Mouse (Mus musculus) liver, embryonic 11.5 days (tissue): ENCODE data around the gene Lrch3. TPM values are rescaled to one million over a fixed set of nuclear protein-coding genes. Genes with fewer than 3 reads are reported as not detected.

Experiments
- ATAC-seq: fragments of 200-750 bp; cut with Nextera tagmentation; replicated peaks from 2 replicates; pipeline ENCODE4 v1.8.0; 2017; ENCODE audit warnings: moderate number of reproducible peaks, mild to moderate bottlenecking, moderate TSS enrichment, moderate library complexity; ENCODE audit not compliant: low FRiP score
- DNase-seq: peaks from one replicate; pipeline ENCODE4 v3.0.0-alpha.2; 2017; ENCODE audit warnings: low spot score
- H3K27ac ChIP-seq: fragments of 300-500 bp; sonication (generic); 2 replicates; pipeline ENCODE4 v1.5.1; 2014; ENCODE audit warnings: mild to moderate bottlenecking, low read depth, low read length, control low read depth
- H3K27me3 ChIP-seq: fragments of 300-500 bp; sonication (generic); replicated peaks from 2 replicates; pipeline ENCODE4 v1.6.1; 2014; ENCODE audit warnings: low read length, mixed read lengths; ENCODE audit not compliant: control insufficient read depth, insufficient read depth
- H3K36me3 ChIP-seq: fragments of 300-500 bp; sonication (generic); 2 replicates; pipeline ENCODE4 v1.6.1; 2014; ENCODE audit warnings: mild to moderate bottlenecking, low read length, moderate library complexity, mixed read lengths; ENCODE audit not compliant: control insufficient read depth, insufficient read depth
- H3K4me1 ChIP-seq: fragments of 300-500 bp; sonication (generic); replicated peaks from 2 replicates; pipeline ENCODE4 v1.6.1; 2014; ENCODE audit warnings: low read length, mixed read lengths; ENCODE audit not compliant: control insufficient read depth, insufficient read depth
- H3K4me2 ChIP-seq: fragments of 300-500 bp; sonication (generic); 2 replicates; pipeline ENCODE4 v1.6.1; 2014; ENCODE audit warnings: mild to moderate bottlenecking, control low read depth, moderate library complexity
- H3K4me3 ChIP-seq: fragments of 300-500 bp; sonication (generic); 2 replicates; pipeline ENCODE4 v1.5.1; 2014; ENCODE audit warnings: low read depth, low read length, control low read depth
- H3K9ac ChIP-seq: fragments of 300-500 bp; sonication (generic); 2 replicates; pipeline ENCODE4 v1.6.1; 2014; ENCODE audit warnings: low read depth, low read length, control low read depth
- H3K9me3 ChIP-seq: fragments of 300-500 bp; sonication (generic); 2 replicates; pipeline ENCODE4 v1.6.1; 2016; ENCODE audit warnings: low read length, inconsistent platforms, mixed read lengths; ENCODE audit not compliant: control insufficient read depth
- WGBS: fragments of 180-500 bp; shearing (Covaris S2); extraction: QIAGEN DNeasy Blood & Tissue Kit; methylation state at CpG from one replicate; pipeline ENCODE4 v1.1.7; 2014; 5-methylcytosine and 5-hydroxymethylcytosine counted together
- polyA plus RNA-seq: library from polyadenylated mRNA; unstranded; fragments of >200 nt; fragmentation: Nextera tagmentation; extraction: Ambion mirVana; gene quantifications from 2 replicates; pipeline ENCODE4 v1.2.1, GENCODE M21; 2014

Gene Lrch3
- polyA plus RNA-seq, 1 experiment from 2014 or later, result 15.9 TPM

- Histone ChIP-seq H3K27me3 (no peaks in the 10 kb centered on the region), H3K9me3 (no peaks in the 10 kb centered on the region), H3K36me3 (no peaks in the 10 kb centered on the region), H3K4me3 (peak overlapping the region; percentile 95), H3K4me2 (peak overlapping the region; percentile 93), H3K9ac (peak overlapping the region; percentile 84; the same call in 1 of the 2 replicates), H3K27ac (no peak overlapping the region), H3K4me1 (peaks cover 9% of the 10 kb centered on the region)
- no peak for DNase-seq
- ATAC-seq, result no peak
- WGBS, result 31% methylated on average over 9 of the region's 9 CpGs
Observed at GRCm38 (mm10) chr16:32876831-32877230, 37.1 kb upstream of the Lrch3 start.

GRCm38 (mm10) chr16:32877343-32878156 is 36.4 kb upstream of the Lrch3 start, which contains the start of the genes Fyttd1 and Rubcn:
Gene Fyttd1 (plus strand): TSS chr16:32877500.
Gene Rubcn (minus strand): TSS chr16:32877766.
- no peaks in the 10 kb centered on the region for H3K27me3 ChIP-seq
- H3K27ac ChIP-seq, result peak within 1 kb of the TSS; percentile 61
- peak within 1 kb of the TSS; percentile 95 for H3K4me3 ChIP-seq
- DNase-seq, result peak; percentile 93
- ATAC-seq, result peak; percentile 96
- H3K36me3 ChIP-seq, result no peaks in the 10 kb centered on the region
- H3K4me1 ChIP-seq, result peaks cover 9% of the 10 kb centered on the region
- peak within 1 kb of the TSS; percentile 93 for H3K4me2 ChIP-seq
- no peaks in the 10 kb centered on the region for H3K9me3 ChIP-seq
- peak within 1 kb of the TSS; percentile 84 for H3K9ac ChIP-seq
- under 1% methylated on average over 75 of the region's 83 CpGs for WGBS

GRCm38 (mm10) chr16:32878157-32878598 is 35.7 kb upstream of the Lrch3 start:
- WGBS, result 1% methylated on average over 32 of the region's 34 CpGs
- Histone ChIP-seq H3K27me3 (no peaks in the 10 kb centered on the region), H3K4me2 (peak overlapping the region; percentile 93), H3K4me1 (peaks cover 9% of the 10 kb centered on the region), H3K36me3 (no peaks in the 10 kb centered on the region), H3K9me3 (no peaks in the 10 kb centered on the region), H3K9ac (peak overlapping the region; percentile 84), H3K27ac (peak overlapping the region; percentile 61), H3K4me3 (peak overlapping the region; percentile 95)
- ATAC-seq (peak; percentile 26), DNase-seq (peak; percentile 54)

- peaks cover 9% of the 10 kb centered on the region for H3K4me1 ChIP-seq
- 80% methylated on average over 14 of the region's 14 CpGs for WGBS
- DNase-seq (no peak), ATAC-seq (no peak)
- no peaks in the 10 kb centered on the region for H3K9me3 ChIP-seq
- H3K4me2 ChIP-seq, result peak overlapping the region; percentile 93
- H3K9ac ChIP-seq, result no peak overlapping the region
- no peaks in the 10 kb centered on the region for H3K36me3 ChIP-seq
- H3K4me3 ChIP-seq, result peak overlapping the region; percentile 95; the same call in 1 of the 2 replicates
- H3K27me3 ChIP-seq, result no peaks in the 10 kb centered on the region
- no peak overlapping the region for H3K27ac ChIP-seq
Observed at GRCm38 (mm10) chr16:32878972-32879926, 34.7 kb upstream of the Lrch3 start.

GRCm38 (mm10) chr16:32881538-32881937 is 32.4 kb upstream of the Lrch3 start:
- peaks cover 4% of the 10 kb centered on the region; the same call in 1 of the 2 replicates for H3K36me3 ChIP-seq
- no peak overlapping the region for H3K4me2 ChIP-seq
- ATAC-seq (no peak), DNase-seq (no peak)
- H3K27ac ChIP-seq, result no peak overlapping the region
- no peaks in the 10 kb centered on the region for H3K9me3 ChIP-seq
- 85% methylated on average over 7 of the region's 7 CpGs for WGBS
- no peak overlapping the region for H3K4me3 ChIP-seq
- no peak overlapping the region for H3K9ac ChIP-seq
- peaks cover 9% of the 10 kb centered on the region for H3K4me1 ChIP-seq
- H3K27me3 ChIP-seq, result no peaks in the 10 kb centered on the region

- Histone ChIP-seq H3K27me3 (no peaks in the 10 kb centered on the region), H3K4me1 (no peaks in the 10 kb centered on the region), H3K4me3 (no peak overlapping the region), H3K27ac (no peak overlapping the region), H3K9me3 (no peaks in the 10 kb centered on the region), H3K9ac (no peak overlapping the region), H3K4me2 (no peak overlapping the region), H3K36me3 (peaks cover 13% of the 10 kb centered on the region; the same call in 1 of the 2 replicates)
- ATAC-seq, result no peak
- DNase-seq, result no peak
- 92% methylated on average over 7 of the region's 7 CpGs for WGBS
Observed at GRCm38 (mm10) chr16:32887996-32888395, 25.9 kb upstream of the Lrch3 start.

- ATAC-seq (no peak), DNase-seq (no peak)
- no peak overlapping the region for H3K27ac ChIP-seq
- no peaks in the 10 kb centered on the region for H3K4me1 ChIP-seq
- H3K9me3 ChIP-seq, result no peaks in the 10 kb centered on the region
- no peaks in the 10 kb centered on the region for H3K27me3 ChIP-seq
- H3K4me3 ChIP-seq, result no peak overlapping the region
- H3K4me2 ChIP-seq, result no peak overlapping the region
- no peak overlapping the region for H3K9ac ChIP-seq
- 67% methylated on average over 2 of the region's 2 CpGs for WGBS
- H3K36me3 ChIP-seq, result peaks cover 13% of the 10 kb centered on the region; the same call in 1 of the 2 replicates
Observed at GRCm38 (mm10) chr16:32889881-32890280, 24.0 kb upstream of the Lrch3 start.

GRCm38 (mm10) chr16:32896126-32896525 is 17.8 kb upstream of the Lrch3 start:
- Histone ChIP-seq H3K9me3 (no peaks in the 10 kb centered on the region), H3K4me1 (no peaks in the 10 kb centered on the region), H3K9ac (no peak overlapping the region), H3K27me3 (no peaks in the 10 kb centered on the region), H3K27ac (no peak overlapping the region), H3K4me2 (no peak overlapping the region), H3K4me3 (no peak overlapping the region), H3K36me3 (peaks cover 19% of the 10 kb centered on the region)
- no peak for ATAC-seq
- DNase-seq, result no peak
